Mouse (Mus musculus): ENCODE measurements at regions not wholly inside any gene's neighbourhood (a gene's known extent, or its start where the extent isn't known, plus 50 kb on each side); places are given as distances from the start of the nearest gene placed in this dataset.

- TF ChIP-seq CTCF (IDR thresholded peaks at IDR 0.05; ENCODE audit: control insufficient read depth, insufficient read depth, low read length) (no peak), POLR2A (IDR thresholded peaks at IDR 0.05; ENCODE audit: borderline replicate concordance, control insufficient read depth, low read depth, low read length) (no peak)
Observed at GRCm38 (mm10) chr4:98207446-98207845, 175.7 kb downstream of the Tm2d1 start.
